Mouse (Mus musculus) thymus, adult 2 months (tissue): Measurements from ENCODE around the gene Gp1bb.

Experiments used
- CTCF ChIP-seq: fragments of 200-500 bp; IDR thresholded peaks from 2 replicates; pipeline ENCODE4 v1.5.1; 2012; ENCODE audit warnings: mild to moderate bottlenecking, control low read depth, low read length, moderate library complexity, borderline replicate concordance; ENCODE audit not compliant: control insufficient read depth, poor library complexity, insufficient read depth; ENCODE audit errors: extremely low read depth
- POLR2A ChIP-seq: fragments of 200-500 bp; IDR thresholded peaks from 2 replicates; pipeline ENCODE4 v1.6.1; 2012; ENCODE audit warnings: mild to moderate bottlenecking, low read length, control low read depth, moderate library complexity; ENCODE audit not compliant: control insufficient read depth, poor library complexity, insufficient read depth; ENCODE audit errors: extremely low read depth

DNA sequence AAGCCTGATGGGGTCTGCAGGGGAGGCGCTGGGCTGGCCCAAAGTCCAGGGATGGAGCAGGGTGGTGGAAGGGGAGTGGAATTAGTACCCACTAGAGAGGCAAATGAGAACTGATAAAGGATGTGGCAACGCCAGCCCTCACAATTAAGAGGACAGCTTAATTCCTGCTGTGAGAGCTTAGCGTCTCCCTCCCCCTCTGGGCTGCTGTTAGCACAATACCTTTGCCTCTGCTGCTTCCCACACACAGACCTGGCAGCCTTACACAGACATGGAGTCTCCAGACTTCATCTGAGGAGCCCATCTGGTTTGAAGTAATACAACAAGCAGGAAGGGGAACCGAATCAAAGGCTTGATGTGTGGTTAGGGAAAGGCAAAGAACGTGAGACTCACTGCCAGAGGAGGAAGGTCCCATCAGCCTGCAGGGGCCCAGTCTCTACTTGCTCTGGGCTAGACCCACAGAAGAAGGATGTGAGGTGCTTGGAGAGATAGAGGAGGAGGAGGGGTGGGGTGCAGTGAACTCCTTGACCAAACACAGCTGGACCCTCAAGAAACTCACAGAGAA lies 44.5 kb downstream of the Gp1bb start:
- no peak for TF ChIP-seq CTCF
- TF ChIP-seq POLR2A = no peak
